Mouse (Mus musculus) C2C12 (cell line): ENCODE measurements at regions not wholly inside any gene's neighbourhood (a gene's known extent, or its start where the extent isn't known, plus 50 kb on each side); places are given as distances from the start of the nearest gene placed in this dataset.
"Not testable (repeated sequence)": the region's sequence is repeated elsewhere in the genome, so short reads cannot be mapped to it uniquely, and the experiment has no call there.

Experiments used
- H3K27me3 ChIP-seq: one replicate; pipeline ENCODE4 v1.6.1; 2011; ENCODE audit not compliant: control insufficient read depth, insufficient read depth, insufficient read length
- H3K36me3 ChIP-seq: one replicate; pipeline ENCODE4 v1.6.1; 2011; ENCODE audit not compliant: control insufficient read depth, insufficient read depth
- H3K4me3 ChIP-seq: one replicate; pipeline ENCODE4 v1.5.1; 2011; ENCODE audit warnings: mild to moderate bottlenecking, control low read depth; ENCODE audit not compliant: poor library complexity, insufficient read depth, severe bottlenecking
- H3K79me2 ChIP-seq: one replicate; pipeline ENCODE4 v1.6.1; 2011; ENCODE audit not compliant: control insufficient read depth, insufficient read depth
- H3K79me3 ChIP-seq: one replicate; pipeline ENCODE4 v1.6.1; 2011; ENCODE audit warnings: low read depth, control low read depth
- H3ac ChIP-seq: one replicate; pipeline ENCODE3; 2011; ENCODE audit warnings: low read depth; ENCODE audit not compliant: control insufficient read depth, insufficient read length
- CEBPB ChIP-seq: IDR thresholded peaks from one replicate; pipeline ENCODE4 v1.6.1; 2011; ENCODE audit warnings: low read depth, mild to moderate bottlenecking, control low read depth, moderate library complexity
- CTCF ChIP-seq: IDR thresholded peaks from one replicate; pipeline ENCODE4 v1.5.1; 2011; ENCODE audit not compliant: control insufficient read depth, insufficient read depth, insufficient read length
- FOSL1 ChIP-seq: IDR thresholded peaks from one replicate; pipeline ENCODE4 v1.8.0; 2011; ENCODE audit warnings: mild to moderate bottlenecking, low read length; ENCODE audit not compliant: poor library complexity, insufficient read depth, severe bottlenecking
- MAX ChIP-seq: IDR thresholded peaks from one replicate; pipeline ENCODE4 v1.6.1; 2011; ENCODE audit warnings: mild to moderate bottlenecking, control low read depth
- MYOD1 ChIP-seq: IDR thresholded peaks from one replicate; pipeline ENCODE4 v1.6.1; 2011; ENCODE audit warnings: low read depth; ENCODE audit not compliant: control insufficient read depth, insufficient read length
- MYOG ChIP-seq: IDR thresholded peaks from one replicate; pipeline ENCODE4 v1.6.1; 2011; ENCODE audit not compliant: control insufficient read depth, insufficient read length; ENCODE audit errors: extremely low read depth
- USF1 ChIP-seq: IDR thresholded peaks from one replicate; pipeline ENCODE4 v1.6.1; 2011; ENCODE audit warnings: low read depth, mild to moderate bottlenecking, control low read depth, moderate library complexity

DNA sequence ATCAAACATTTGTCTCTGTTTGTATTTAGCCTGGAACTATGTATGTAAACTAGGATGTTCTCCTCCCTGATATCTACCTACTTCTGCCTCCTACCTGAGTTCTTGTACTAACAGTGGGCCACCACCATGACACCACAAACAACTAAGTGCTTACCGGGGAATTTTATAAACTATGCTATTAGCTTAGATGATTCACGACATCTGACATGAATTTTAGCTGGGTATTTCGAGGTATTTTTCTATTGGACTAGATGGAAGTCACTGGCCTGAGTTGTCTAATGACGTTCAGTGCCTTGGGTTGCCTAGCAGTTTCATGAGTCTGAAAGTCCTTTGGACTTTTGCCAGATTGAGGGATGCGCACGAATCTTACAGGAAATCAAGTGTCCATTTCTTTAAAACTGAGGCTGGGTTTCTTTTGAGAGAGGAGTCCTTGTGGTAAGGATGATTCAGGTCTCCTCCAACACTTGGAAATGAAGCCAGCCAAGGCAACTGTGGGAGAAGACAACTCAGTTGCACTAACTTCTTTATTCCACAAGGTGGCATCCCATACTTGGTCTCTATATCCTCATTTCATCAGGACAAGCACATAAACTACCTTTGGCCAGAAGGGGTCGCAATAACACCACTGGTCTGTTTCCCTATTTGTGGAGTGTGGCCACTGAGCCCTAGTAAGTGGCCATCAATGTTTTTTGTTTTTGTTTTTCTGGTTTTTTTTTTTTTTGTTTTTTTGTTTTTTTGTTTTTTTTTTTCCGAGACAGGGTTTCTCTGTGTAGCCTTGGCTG lies 131.4 kb upstream of the Gdi2 start:
- not testable (repeated sequence) for H3ac ChIP-seq, H3K36me3 ChIP-seq, H3K79me2 ChIP-seq, H3K27me3 ChIP-seq, H3K4me3 ChIP-seq, H3K79me3 ChIP-seq
- peak; percentile 38 for TF ChIP-seq CTCF

DNA sequence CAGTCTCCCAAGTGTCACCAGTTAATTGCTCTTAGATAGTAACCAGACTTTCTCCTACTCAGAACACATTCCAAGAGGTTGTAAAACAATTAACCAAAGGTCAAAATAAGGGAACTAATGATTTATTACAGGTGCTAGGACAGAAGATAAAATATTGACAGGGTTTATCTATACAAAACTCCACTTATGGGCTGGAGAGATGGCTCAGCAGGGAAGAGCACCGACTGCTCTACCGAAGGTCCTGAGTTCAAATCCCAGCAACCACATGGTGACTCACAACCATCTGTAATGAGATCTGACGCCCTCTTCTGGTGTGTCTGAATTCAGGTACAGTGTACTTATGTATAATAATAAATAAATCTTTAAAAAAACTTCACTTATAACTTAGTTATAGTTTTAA lies 127.6 kb upstream of the Gdi2 start:
- not testable (repeated sequence) for H3ac ChIP-seq, H3K79me3 ChIP-seq, H3K79me2 ChIP-seq, H3K27me3 ChIP-seq, H3K4me3 ChIP-seq, H3K36me3 ChIP-seq

DNA sequence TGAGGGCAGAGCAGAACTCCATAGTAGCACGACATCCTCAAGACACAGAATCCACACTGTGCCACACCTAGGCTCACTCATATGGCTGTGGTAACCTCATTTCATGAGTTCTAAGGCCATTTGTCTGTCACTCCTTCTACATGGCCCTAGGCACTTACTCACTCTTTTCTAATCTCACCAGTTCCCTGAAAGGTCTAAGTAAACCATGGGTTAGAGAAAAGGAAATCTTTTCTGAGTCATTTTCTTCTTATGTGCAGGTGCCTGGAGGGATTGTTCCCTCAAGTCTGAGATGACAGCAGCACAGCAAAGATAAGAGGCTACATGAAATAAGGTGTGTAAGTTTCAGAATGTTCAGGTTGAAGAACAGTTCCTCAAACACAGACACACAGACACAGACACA lies 120.8 kb upstream of the Gdi2 start:
- no peak overlapping the region for H3K4me3 ChIP-seq
- no peaks in the 10 kb centered on the region for H3K79me3 ChIP-seq
- no peaks in the 10 kb centered on the region for H3K79me2 ChIP-seq
- no peak for TF ChIP-seq MAX
- TF ChIP-seq CEBPB = no peak
- no peak for TF ChIP-seq MYOG
- TF ChIP-seq CTCF = no peak
- no peak for TF ChIP-seq FOSL1
- TF ChIP-seq USF1 = no peak
- H3ac ChIP-seq = no peak overlapping the region
- H3K27me3 ChIP-seq = no peaks in the 10 kb centered on the region
- H3K36me3 ChIP-seq = no peaks in the 10 kb centered on the region

DNA sequence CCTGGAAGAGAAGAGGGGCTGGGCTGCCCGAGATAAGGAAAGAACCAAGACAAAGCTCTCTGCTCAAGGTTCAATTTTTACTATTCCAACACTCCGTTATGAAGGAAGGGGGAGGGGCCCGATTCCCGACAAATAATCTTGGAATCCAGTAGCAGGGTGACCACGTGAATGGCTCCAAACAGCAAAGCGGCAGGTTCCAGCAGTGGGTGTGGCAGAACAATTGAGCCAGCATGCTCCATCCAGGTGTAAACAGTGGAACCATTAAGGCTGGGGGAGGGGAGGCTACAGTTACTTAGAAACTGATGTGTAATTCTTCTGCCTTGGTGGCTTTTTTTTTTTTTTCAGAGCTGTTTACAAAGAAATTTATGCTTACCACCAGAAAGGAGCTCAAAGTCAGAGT lies 82.5 kb upstream of the Gdi2 start:
- H3K36me3 ChIP-seq, H3K79me2 ChIP-seq, H3ac ChIP-seq: not testable (repeated sequence)

DNA sequence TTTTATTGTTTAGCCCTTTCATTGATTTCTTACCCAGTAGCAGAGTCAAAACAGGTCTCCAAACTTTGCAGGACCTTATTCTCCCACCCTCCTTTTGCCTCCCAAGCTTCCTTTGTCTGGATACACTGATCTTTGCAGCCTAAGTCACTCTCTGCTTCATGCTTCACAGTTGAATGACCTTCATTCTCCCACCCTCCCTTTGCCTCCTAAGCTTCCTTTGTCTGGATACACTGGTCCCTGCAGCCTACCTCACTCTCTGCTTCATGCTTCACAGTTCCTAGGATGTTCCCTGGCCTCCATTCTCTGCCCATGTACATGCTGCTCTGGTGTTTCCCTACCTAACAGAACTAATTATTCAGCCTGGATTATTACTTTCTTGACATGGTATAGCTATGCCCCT lies 61.0 kb upstream of the Gdi2 start:
- H3K4me3 ChIP-seq = no peak overlapping the region
- no peaks in the 10 kb centered on the region for H3K36me3 ChIP-seq
- H3K27me3 ChIP-seq = no peaks in the 10 kb centered on the region
- H3K79me2 ChIP-seq = no peaks in the 10 kb centered on the region
- H3ac ChIP-seq = no peak overlapping the region
- H3K79me3 ChIP-seq = no peaks in the 10 kb centered on the region
- TF ChIP-seq USF1 (no peak), MYOD1 (no peak), CEBPB (no peak), MYOG (no peak), CTCF (no peak), FOSL1 (no peak), MAX (no peak)

More for the DNA sequence above, 82.5 kb upstream of the Gdi2 start:
- not testable (repeated sequence) for H3K4me3 ChIP-seq, H3K79me3 ChIP-seq, H3K27me3 ChIP-seq

DNA sequence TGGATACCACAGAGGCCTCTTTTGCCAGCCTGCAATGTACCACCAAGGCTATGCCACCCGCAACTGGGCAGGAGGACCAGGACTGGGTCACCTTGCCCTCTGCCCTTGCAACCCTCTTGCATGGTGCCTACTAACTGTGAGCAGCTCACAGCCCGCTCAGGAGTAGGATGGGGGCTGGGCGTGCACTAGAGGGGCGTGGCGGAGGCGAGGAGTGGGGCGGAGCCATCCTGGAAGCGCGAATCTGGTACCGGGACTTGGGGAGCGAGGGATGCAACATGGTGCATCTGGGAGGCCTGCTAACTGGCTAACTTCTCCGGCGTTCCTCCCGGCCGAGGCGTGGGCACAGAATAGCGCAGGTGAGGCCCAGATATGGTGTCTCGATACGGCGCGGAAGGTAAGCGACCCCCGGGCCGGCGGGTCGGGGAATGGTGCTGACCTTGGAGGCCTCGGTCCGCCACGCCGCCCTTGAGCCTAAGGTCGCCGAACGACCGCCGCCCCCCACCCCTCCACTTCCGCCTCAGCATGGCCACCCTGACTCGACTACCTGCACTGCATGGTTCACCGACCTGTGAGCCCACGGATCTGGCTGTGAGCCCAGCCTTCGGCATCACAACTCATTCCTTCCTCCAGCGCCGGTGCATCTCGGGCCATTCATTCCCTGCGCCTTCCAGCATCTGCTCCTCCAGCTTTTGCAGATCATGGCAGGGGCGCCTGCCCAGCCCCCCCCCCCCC lies 59.7 kb upstream of the Gdi2 start:
- Histone ChIP-seq H3K27me3 (no peaks in the 10 kb centered on the region), H3ac (no peak overlapping the region), H3K79me3 (no peaks in the 10 kb centered on the region), H3K36me3 (no peaks in the 10 kb centered on the region), H3K79me2 (no peaks in the 10 kb centered on the region), H3K4me3 (no peak overlapping the region)
- TF ChIP-seq MYOG (no peak), MYOD1 (no peak), MAX (no peak), USF1 (no peak), FOSL1 (no peak), CTCF (no peak), CEBPB (no peak)
